Mouse (Mus musculus): ENCODE data around the gene Il1f9.
A peak's percentile ranks its signal among the peaks of the same experiment; 100 is the strongest.
"Not testable (repeated sequence)": the region's sequence is repeated elsewhere in the genome, so short reads cannot be mapped to it uniquely, and the experiment has no call there.

Il1f9 gene

GRCm38 (mm10) chr2:24186176-24186575 lies at the start of gene Il1f9:
Il1f9 (plus strand) TSS chr2:24186476.
- no peak for DNase-seq (ENCODE audit: low spot score in 2 of 2)

GRCm38 (mm10) chr2:24152861-24153260 lies 33.4 kb upstream of the Il1f9 start, which contains the start of gene Il1f8:
Il1f8 (plus strand) TSS chr2:24153161.
- no peak for DNase-seq (ENCODE audit: low spot score in 2 of 2)

DNA sequence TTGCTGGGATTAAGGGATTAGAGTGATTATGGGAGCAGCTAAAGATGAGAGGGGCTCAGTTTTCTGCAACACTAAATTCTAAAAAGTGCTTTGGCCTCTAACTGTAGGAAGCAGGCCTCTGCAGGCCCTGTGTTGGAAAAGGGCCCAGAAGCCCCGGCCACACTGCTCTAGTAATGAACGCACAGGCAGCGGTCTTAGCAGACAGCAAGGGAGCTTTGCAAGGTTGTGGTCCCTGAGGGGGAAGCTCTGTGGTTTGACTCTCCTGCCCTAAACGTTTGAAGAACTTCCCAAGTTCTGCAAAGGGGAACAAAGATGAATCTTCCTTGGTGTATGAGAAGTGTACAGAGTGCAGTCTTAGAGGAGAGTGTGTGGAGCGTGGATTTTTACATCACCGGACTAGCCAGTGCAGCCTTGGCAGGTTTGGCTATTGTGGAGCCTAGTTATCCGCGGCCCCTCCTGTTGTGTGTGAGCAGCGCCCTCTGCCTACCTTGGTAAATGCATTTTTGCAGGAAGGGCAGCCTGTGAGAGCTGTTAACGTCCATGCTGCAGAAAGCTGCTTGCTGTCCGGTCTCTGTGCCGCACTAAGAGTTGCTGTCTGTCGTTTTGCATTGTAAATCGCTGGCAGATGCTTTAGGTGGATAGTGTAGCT lies 4.5 kb upstream of the Il1f9 start:
- peak in 1 of 2 experiments; percentile 17 for DNase-seq (ENCODE audit: low spot score in 2 of 2)

DNA sequence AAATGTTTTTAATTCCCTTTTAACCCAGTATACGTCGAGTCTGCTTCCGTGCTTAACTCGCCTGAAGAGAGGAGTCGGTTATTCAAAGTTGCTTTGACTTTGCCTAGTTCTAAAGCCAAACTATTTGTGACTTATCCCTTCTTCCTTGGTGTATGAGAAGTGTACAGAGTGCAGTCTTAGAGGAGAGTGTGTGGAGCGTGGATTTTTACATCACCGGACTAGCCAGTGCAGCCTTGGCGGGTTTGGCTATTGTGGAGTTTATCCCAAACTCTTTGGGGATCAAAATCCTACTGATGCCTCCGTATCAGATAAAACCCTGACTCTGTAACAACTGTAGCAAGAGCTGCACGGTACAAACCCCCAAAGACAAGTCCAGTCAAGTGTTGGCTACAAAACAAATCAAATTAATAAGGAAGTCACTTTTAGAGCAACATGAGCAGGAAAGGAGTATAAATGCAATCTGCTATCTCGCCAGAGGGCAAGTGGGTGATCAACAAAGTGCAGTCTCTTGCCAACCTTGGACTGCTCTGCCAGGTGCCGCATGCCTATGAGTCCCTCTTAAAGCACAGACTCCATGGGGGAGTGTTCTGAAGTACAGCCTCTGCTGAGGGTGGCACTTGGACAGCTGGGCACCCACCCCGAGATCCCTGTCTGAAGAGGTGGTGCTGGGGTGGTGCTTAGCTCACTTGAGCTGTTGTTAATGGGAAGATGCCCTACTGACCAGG lies 3.7 kb upstream of the Il1f9 start:
- DNase-seq (ENCODE audit: low spot score in 2 of 2) = not testable (repeated sequence)

DNA sequence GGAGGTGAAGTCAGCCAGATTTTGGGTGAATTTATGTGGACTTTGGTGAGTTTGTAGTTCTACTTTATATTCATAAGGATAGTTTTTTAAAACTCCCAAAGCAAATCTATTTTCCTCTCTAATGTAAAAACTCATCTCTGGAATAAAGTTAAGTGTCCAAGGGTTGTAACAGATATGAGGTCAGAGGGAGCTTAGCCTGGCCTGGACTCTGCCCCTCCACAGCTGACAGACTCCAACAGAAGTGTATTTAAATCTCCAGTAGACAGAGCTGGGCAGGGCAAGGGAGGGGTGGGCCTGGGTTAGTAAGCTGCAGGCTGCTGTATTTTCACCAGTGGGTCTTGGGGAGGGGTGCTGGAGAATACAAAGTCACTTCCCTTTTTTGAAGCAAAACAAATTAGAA lies 2.2 kb upstream of the Il1f9 start:
- not testable (repeated sequence) for DNase-seq (ENCODE audit: low spot score in 2 of 2)

DNA sequence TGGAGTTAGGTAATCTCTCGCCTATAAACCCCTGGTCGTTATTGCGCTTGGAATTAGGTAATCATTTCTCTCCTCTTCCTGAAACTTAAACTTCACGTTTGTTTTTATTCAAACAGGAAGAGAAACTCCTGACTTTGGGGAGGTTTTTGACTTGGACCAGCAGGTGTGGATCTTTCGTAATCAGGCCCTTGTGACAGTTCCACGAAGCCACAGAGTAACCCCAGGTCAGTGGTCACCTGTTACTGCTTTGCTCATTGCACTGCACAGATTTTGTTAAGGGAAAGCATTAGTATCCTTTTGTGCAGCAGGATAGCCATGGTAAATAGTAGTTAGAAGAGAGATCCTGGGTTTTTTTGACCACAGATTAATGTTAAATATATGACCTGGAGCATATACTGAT lies 1.3 kb downstream of the Il1f9 start:
- no peak for DNase-seq (ENCODE audit: low spot score in 2 of 2)

DNA sequence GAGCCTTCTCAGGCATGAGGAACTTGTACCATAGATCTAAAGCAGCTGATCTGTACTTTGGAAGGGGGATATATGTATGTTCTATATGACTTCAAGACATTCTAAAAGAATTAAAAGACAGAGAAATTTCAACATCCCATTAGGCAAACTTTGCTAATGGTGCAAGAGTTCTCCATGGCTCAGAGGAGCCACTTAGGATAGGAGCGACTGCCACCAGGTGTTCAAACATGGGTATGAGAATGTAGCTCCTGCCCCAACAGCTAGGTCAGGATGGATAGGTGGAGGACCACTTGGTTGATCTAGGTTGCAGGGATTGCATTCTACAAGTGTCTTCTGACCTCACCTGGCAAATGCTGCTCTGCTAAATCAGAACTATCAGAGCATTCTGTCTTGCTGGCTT lies 1.9 kb downstream of the Il1f9 start:
- DNase-seq (ENCODE audit: low spot score in 2 of 2) = no peak

DNA sequence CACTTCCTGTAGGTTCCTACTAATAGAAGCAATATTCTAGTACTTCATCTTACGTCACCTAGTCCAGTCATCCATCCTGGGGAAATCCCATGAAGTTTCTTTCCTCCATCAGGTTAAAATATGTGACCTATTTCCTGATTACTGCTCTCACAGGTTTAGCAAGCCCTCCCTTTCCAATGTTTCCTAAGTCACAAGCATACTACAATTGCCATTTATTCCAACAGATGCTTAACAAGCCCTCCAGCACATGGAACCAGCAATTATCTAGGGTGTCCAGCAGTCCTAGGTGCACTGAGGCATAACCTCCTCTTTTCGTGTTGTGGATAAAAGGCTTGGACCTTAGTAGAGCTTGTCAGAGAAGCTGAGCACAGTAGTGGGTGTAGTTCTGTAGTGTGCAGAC lies 28.8 kb downstream of the Il1f9 start, which contains the start of gene Il1f6:
Il1f6 (plus strand) TSS at position 301 of the 400 bp plus-strand sequence.
- no peak for DNase-seq (ENCODE audit: low spot score in 2 of 2)

GRCm38 (mm10) chr2:24227191-24227590 lies 40.9 kb downstream of the Il1f9 start:
- DNase-seq (ENCODE audit: low spot score in 2 of 2) = no peak
